Mouse (Mus musculus) midbrain, postnatal 0 days (tissue): ENCODE results near the gene Podxl2. TPM values are rescaled to one million over a fixed set of nuclear protein-coding genes. Genes with fewer than 3 reads are reported as not detected.

Source experiments
- ATAC-seq: fragments of 200-750 bp; cut with Nextera tagmentation; 2 replicates; pipeline ENCODE4 v1.8.0; 2017; ENCODE audit warnings: moderate number of reproducible peaks, mild to moderate bottlenecking, moderate TSS enrichment, moderate library complexity; ENCODE audit not compliant: low FRiP score
- DNase-seq: peaks from one replicate; pipeline ENCODE4 v3.0.0-alpha.2; 2015; ENCODE audit warnings: low spot score
- H3K27ac ChIP-seq: fragments of 300-500 bp; sonication (generic); 2 replicates; pipeline ENCODE4 v1.5.1; 2014; ENCODE audit warnings: low read depth, mild to moderate bottlenecking, low read length, mixed read lengths
- H3K27me3 ChIP-seq: fragments of 300-500 bp; sonication (generic); 2 replicates; pipeline ENCODE4 v1.6.1; 2014; ENCODE audit warnings: low read length, control low read depth, mixed read lengths; ENCODE audit not compliant: insufficient read depth
- H3K36me3 ChIP-seq: fragments of 300-500 bp; sonication (generic); 2 replicates; pipeline ENCODE4 v1.6.1; 2014; ENCODE audit warnings: low read length, control low read depth, mixed read lengths; ENCODE audit not compliant: insufficient read depth
- H3K4me1 ChIP-seq: fragments of 300-500 bp; sonication (generic); 2 replicates; pipeline ENCODE4 v1.6.1; 2014; ENCODE audit warnings: mild to moderate bottlenecking, control low read depth, antibody characterized with exemption, low read length, mixed read lengths; ENCODE audit not compliant: insufficient read depth
- H3K4me2 ChIP-seq: fragments of 300-500 bp; sonication (generic); 2 replicates; pipeline ENCODE4 v1.6.1; 2014; ENCODE audit warnings: low read depth, mild to moderate bottlenecking, low read length, mixed read lengths; ENCODE audit not compliant: poor library complexity, severe bottlenecking
- H3K4me3 ChIP-seq: fragments of 300-500 bp; sonication (generic); 2 replicates; pipeline ENCODE4 v1.5.1; 2014; ENCODE audit warnings: low read depth, mild to moderate bottlenecking, low read length, moderate library complexity
- H3K9ac ChIP-seq: fragments of 300-500 bp; sonication (generic); replicated peaks from 2 replicates; pipeline ENCODE4 v1.6.1; 2014; ENCODE audit warnings: mild to moderate bottlenecking, low read length, moderate library complexity, mixed read lengths; ENCODE audit not compliant: poor library complexity, severe bottlenecking
- H3K9me3 ChIP-seq: fragments of 300-500 bp; sonication (generic); 2 replicates; pipeline ENCODE4 v1.6.1; 2016; ENCODE audit warnings: low read length, control low read depth
- CTCF ChIP-seq: IDR thresholded peaks from 2 replicates; pipeline ENCODE4 v1.5.1; 2016; ENCODE audit warnings: antibody characterized with exemption, mild to moderate bottlenecking
- WGBS: fragments of 180-500 bp; shearing (Covaris S2); extraction: QIAGEN DNeasy Blood & Tissue Kit; methylation state at CpG from one replicate; pipeline ENCODE4 v1.1.7; 2014; 5-methylcytosine and 5-hydroxymethylcytosine counted together
- polyA plus RNA-seq: library from polyadenylated mRNA; unstranded; fragments of >200 nt; fragmentation: Nextera tagmentation; extraction: Ambion mirVana; gene quantifications from 2 replicates; pipeline ENCODE4 v1.2.1, GENCODE M21; 2015
- total RNA-seq: library from RNA; depleted of rRNA; stranded (reverse); fragments of >200 nt; gene quantifications from 2 replicates; pipeline ENCODE4 v1.2.3, GENCODE M21; 2014

Gene Podxl2
- total and polyA plus RNA-seq, 2 experiments from 2014 or later, result 776 to 883 TPM

- Histone ChIP-seq H3K4me2 (no peak overlapping the region), H3K36me3 (peaks cover 51% of the 10 kb centered on the region), H3K27ac (no peak overlapping the region), H3K4me3 (no peak overlapping the region), H3K4me1 (no peaks in the 10 kb centered on the region), H3K9me3 (no peaks in the 10 kb centered on the region), H3K9ac (no peak overlapping the region), H3K27me3 (no peaks in the 10 kb centered on the region)
- no peak for TF ChIP-seq CTCF
- ATAC-seq (no peak), DNase-seq (no peak)
- 58% methylated on average over 2 of the region's 2 CpGs for WGBS
Observed at GRCm38 (mm10) chr6:88847571-88847970, 27.3 kb downstream of the Podxl2 start.

GRCm38 (mm10) chr6:88844901-88845565 lies 29.8 kb downstream of the Podxl2 start:
- H3K4me3 ChIP-seq, result no peak overlapping the region
- ATAC-seq (no peak), DNase-seq (no peak)
- no peaks in the 10 kb centered on the region for H3K27me3 ChIP-seq
- peaks cover 51% of the 10 kb centered on the region for H3K36me3 ChIP-seq
- H3K9me3 ChIP-seq, result no peaks in the 10 kb centered on the region
- WGBS, result 85% methylated on average over 7 of the region's 7 CpGs
- H3K9ac ChIP-seq, result no peak overlapping the region
- TF ChIP-seq CTCF, result no peak
- no peak overlapping the region for H3K27ac ChIP-seq
- H3K4me2 ChIP-seq, result no peak overlapping the region
- peaks cover 7% of the 10 kb centered on the region for H3K4me1 ChIP-seq

- no peak overlapping the region for H3K27ac ChIP-seq
Observed at GRCm38 (mm10) chr6:88843781-88844725, 30.8 kb downstream of the Podxl2 start.

GRCm38 (mm10) chr6:88843241-88843640 lies 31.6 kb downstream of the Podxl2 start:
- no peak for DNase-seq
- WGBS, result 72% methylated on average over 7 of the region's 7 CpGs
- no peak for TF ChIP-seq CTCF
- Histone ChIP-seq H3K36me3 (peaks cover 49% of the 10 kb centered on the region), H3K9ac (0 out of 2 replicates have a peak overlapping the region, but pooled peaks have one; percentile 54), H3K27me3 (no peaks in the 10 kb centered on the region), H3K27ac (peak overlapping the region; percentile 82), H3K4me3 (no peak overlapping the region), H3K4me1 (peaks cover 7% of the 10 kb centered on the region), H3K9me3 (no peaks in the 10 kb centered on the region), H3K4me2 (no peak overlapping the region; the same call in 1 of the 2 replicates)
- no peak for ATAC-seq

More at GRCm38 (mm10) chr6:88843781-88844725, 30.8 kb downstream of the Podxl2 start:
- Histone ChIP-seq H3K4me1 (peaks cover 7% of the 10 kb centered on the region), H3K4me2 (no peak overlapping the region), H3K9me3 (no peaks in the 10 kb centered on the region), H3K36me3 (peaks cover 49% of the 10 kb centered on the region), H3K27me3 (no peaks in the 10 kb centered on the region), H3K9ac (no peak overlapping the region), H3K4me3 (no peak overlapping the region)
- WGBS, result 75% methylated on average over 9 of the region's 9 CpGs
- TF ChIP-seq CTCF, result no peak
- no peak for ATAC-seq
- no peak for DNase-seq

- Histone ChIP-seq H3K4me1 (peaks cover 7% of the 10 kb centered on the region), H3K36me3 (peaks cover 51% of the 10 kb centered on the region), H3K4me2 (peak overlapping the region; percentile 89), H3K27me3 (no peaks in the 10 kb centered on the region), H3K27ac (peak overlapping the region; percentile 82), H3K9ac (peak overlapping the region; percentile 54), H3K9me3 (no peaks in the 10 kb centered on the region), H3K4me3 (peak overlapping the region; percentile 73)
- no peak; the same call in 1 of the 2 replicates for ATAC-seq
- DNase-seq, result peak; percentile 63
- WGBS, result 5% methylated on average over 32 of the region's 32 CpGs
- TF ChIP-seq CTCF, result no peak
Observed at GRCm38 (mm10) chr6:88842731-88843151, 32.1 kb downstream of the Podxl2 start.
